Mouse (Mus musculus) hindbrain, embryonic 16.5 days (tissue): ENCODE measurements around the gene Gpr50. TPM values are rescaled to one million over a fixed set of nuclear protein-coding genes. Genes with fewer than 3 reads are reported as not detected.

Source experiments
- ATAC-seq: fragments of 200-750 bp; cut with Nextera tagmentation; 2 replicates; pipeline ENCODE4 v1.8.0; 2017; ENCODE audit warnings: moderate TSS enrichment, moderate library complexity
- H3K27ac ChIP-seq: fragments of 300-500 bp; sonication (generic); 2 replicates; pipeline ENCODE4 v1.5.1; 2014; ENCODE audit warnings: low read depth, mild to moderate bottlenecking, control low read depth, low read length, moderate library complexity
- H3K27me3 ChIP-seq: fragments of 300-500 bp; sonication (generic); replicated peaks from 2 replicates; pipeline ENCODE4 v1.6.1; 2014; ENCODE audit warnings: low read length; ENCODE audit not compliant: control insufficient read depth, insufficient read depth
- H3K36me3 ChIP-seq: fragments of 300-500 bp; sonication (generic); 2 replicates; pipeline ENCODE4 v1.6.1; 2014; ENCODE audit warnings: mild to moderate bottlenecking, low read length, moderate library complexity, mixed read lengths; ENCODE audit not compliant: control insufficient read depth, insufficient read depth
- H3K4me1 ChIP-seq: fragments of 300-500 bp; sonication (generic); 2 replicates; pipeline ENCODE4 v1.6.1; 2014; ENCODE audit warnings: low read depth, low read length; ENCODE audit not compliant: control insufficient read depth, insufficient read depth
- H3K4me2 ChIP-seq: fragments of 300-500 bp; sonication (generic); 2 replicates; pipeline ENCODE4 v1.6.1; 2014; ENCODE audit warnings: mild to moderate bottlenecking, low read length, control low read depth, moderate library complexity
- H3K4me3 ChIP-seq: fragments of 300-500 bp; sonication (generic); 2 replicates; pipeline ENCODE4 v1.5.1; 2014; ENCODE audit warnings: mild to moderate bottlenecking, low read length, control low read depth, moderate library complexity
- H3K9ac ChIP-seq: fragments of 300-500 bp; sonication (generic); 2 replicates; pipeline ENCODE4 v1.6.1; 2014; ENCODE audit warnings: low read depth, mild to moderate bottlenecking, control low read depth, low read length, moderate library complexity
- H3K9me3 ChIP-seq: fragments of 300-500 bp; sonication (generic); 2 replicates; pipeline ENCODE4 v1.6.1; 2014; ENCODE audit warnings: mild to moderate bottlenecking, low read length, moderate library complexity; ENCODE audit not compliant: control insufficient read depth
- WGBS: fragments of 180-500 bp; shearing (Covaris S2); extraction: QIAGEN DNeasy Blood & Tissue Kit; methylation state at CpG from one replicate; pipeline ENCODE4 v1.1.7; 2014; 5-methylcytosine and 5-hydroxymethylcytosine counted together
- polyA plus RNA-seq: library from polyadenylated mRNA; unstranded; fragments of >200 nt; fragmentation: Nextera tagmentation; extraction: Ambion mirVana; gene quantifications from 2 replicates; pipeline ENCODE4 v1.2.1, GENCODE M21; 2015

Gpr50 gene
- polyA plus RNA-seq, 1 experiment from 2014 or later, result 2.5 TPM

- H3K27ac ChIP-seq, result no peak overlapping the region
- no peaks in the 10 kb centered on the region for H3K4me1 ChIP-seq
- WGBS, result 23% methylated on average over 8 of the region's 8 CpGs
- no peak overlapping the region for H3K9ac ChIP-seq
- no peaks in the 10 kb centered on the region for H3K36me3 ChIP-seq
- H3K4me2 ChIP-seq, result no peak overlapping the region
- H3K4me3 ChIP-seq, result no peak overlapping the region
- H3K9me3 ChIP-seq, result no peaks in the 10 kb centered on the region
- peak; percentile 62; the same call in 1 of the 2 replicates for ATAC-seq
- H3K27me3 ChIP-seq, result no peaks in the 10 kb centered on the region
Measured at GRCm38 (mm10) chrX:71649993-71650392, 13.5 kb upstream of the Gpr50 start.

GRCm38 (mm10) chrX:71661794-71662193 lies 1.7 kb upstream of the Gpr50 start:
- WGBS, result 28% methylated on average over 14 of the region's 14 CpGs
- H3K9ac ChIP-seq, result no peak overlapping the region
- peaks cover 2% of the 10 kb centered on the region; the same call in 1 of the 2 replicates for H3K4me1 ChIP-seq
- peak overlapping the region; percentile 47 for H3K4me2 ChIP-seq
- H3K4me3 ChIP-seq, result peak overlapping the region; percentile 19
- peaks cover 10% of the 10 kb centered on the region for H3K9me3 ChIP-seq
- no peaks in the 10 kb centered on the region for H3K36me3 ChIP-seq
- ATAC-seq, result no peak
- peaks cover 10% of the 10 kb centered on the region for H3K27me3 ChIP-seq
- no peak overlapping the region for H3K27ac ChIP-seq

GRCm38 (mm10) chrX:71663871-71664687 lies 612 bp downstream of the Gpr50 start:
- H3K36me3 ChIP-seq, result no peaks in the 10 kb centered on the region
- H3K27me3 ChIP-seq, result peaks cover 12% of the 10 kb centered on the region
- H3K9me3 ChIP-seq, result peaks cover 10% of the 10 kb centered on the region
- H3K27ac ChIP-seq, result no peak overlapping the region
- peak overlapping the region; percentile 45 for H3K9ac ChIP-seq
- H3K4me1 ChIP-seq, result peaks cover 2% of the 10 kb centered on the region; the same call in 1 of the 2 replicates
- peak overlapping the region; percentile 81 for H3K4me2 ChIP-seq
- peak overlapping the region; percentile 50 for H3K4me3 ChIP-seq
- WGBS, result 29% methylated on average over 58 of the region's 76 CpGs
- peak; percentile 45 for ATAC-seq

GRCm38 (mm10) chrX:71664688-71665026 lies 1.2 kb downstream of the Gpr50 start:
- Histone ChIP-seq H3K27me3 (peaks cover 13% of the 10 kb centered on the region), H3K36me3 (no peaks in the 10 kb centered on the region), H3K9ac (peak overlapping the region; percentile 45), H3K27ac (no peak overlapping the region), H3K9me3 (peaks cover 10% of the 10 kb centered on the region), H3K4me2 (peak overlapping the region; percentile 81), H3K4me3 (peak overlapping the region; percentile 50), H3K4me1 (peaks cover 2% of the 10 kb centered on the region; the same call in 1 of the 2 replicates)
- WGBS, result 22% methylated on average over 13 of the region's 15 CpGs
- ATAC-seq, result peak; percentile 52

GRCm38 (mm10) chrX:71670254-71670653 lies 6.8 kb downstream of the Gpr50 start:
- Histone ChIP-seq H3K27ac (no peak overlapping the region), H3K36me3 (no peaks in the 10 kb centered on the region), H3K27me3 (peaks cover 6% of the 10 kb centered on the region; the same call in 1 of the 2 replicates), H3K4me3 (no peak overlapping the region), H3K4me1 (no peaks in the 10 kb centered on the region), H3K9me3 (no peaks in the 10 kb centered on the region), H3K4me2 (no peak overlapping the region), H3K9ac (no peak overlapping the region)
- ATAC-seq, result no peak
- 21% methylated on average over 6 of the region's 6 CpGs for WGBS

- WGBS, result 16% methylated on average over 6 of the region's 6 CpGs
Measured at GRCm38 (mm10) chrX:71700817-71701469, 37.5 kb downstream of the Gpr50 start.

More at GRCm38 (mm10) chrX:71700817-71701469, 37.5 kb downstream of the Gpr50 start:
- H3K4me2 ChIP-seq, result no peak overlapping the region
- ATAC-seq, result peak; percentile 42
- no peaks in the 10 kb centered on the region for H3K36me3 ChIP-seq
- H3K27ac ChIP-seq, result no peak overlapping the region
- H3K9me3 ChIP-seq, result no peaks in the 10 kb centered on the region
- H3K4me3 ChIP-seq, result no peak overlapping the region
- no peaks in the 10 kb centered on the region for H3K4me1 ChIP-seq
- H3K27me3 ChIP-seq, result no peaks in the 10 kb centered on the region
- H3K9ac ChIP-seq, result no peak overlapping the region

Other genes starting within 250 kb of the Gpr50 start
- 90.7 and 103 TPM in 2 replicates for gene Cd99l2, start 170.8 kb upstream of the Gpr50 start, polyA plus RNA-seq
- 433 and 437 TPM in 2 replicates for gene Hmgb3, start 107.7 kb upstream of the Gpr50 start, polyA plus RNA-seq
- 52.7 and 52.9 TPM in 2 replicates for gene Vma21, start 152.3 kb downstream of the Gpr50 start, polyA plus RNA-seq